Mouse (Mus musculus) urinary bladder, postnatal 0 days (tissue): ENCODE results near the gene Prkaa2. TPM values are rescaled to one million over a fixed set of nuclear protein-coding genes. Genes with fewer than 3 reads are reported as not detected.

Experiments used
- polyA plus RNA-seq: library from polyadenylated mRNA; unstranded; fragments of >200 nt; fragmentation: Nextera tagmentation; extraction: Ambion mirVana; gene quantifications from 2 replicates; pipeline ENCODE4 v1.2.1, GENCODE M21; 2015

The Prkaa2 gene
- 20.0 and 33.0 TPM in 2 replicates for polyA plus RNA-seq

GRCm38 (mm10) chr4:105109199-105109989 is at the start of gene Prkaa2:
Gene Prkaa2, minus strand, starts transcription at chr4:105109890.

DNA sequence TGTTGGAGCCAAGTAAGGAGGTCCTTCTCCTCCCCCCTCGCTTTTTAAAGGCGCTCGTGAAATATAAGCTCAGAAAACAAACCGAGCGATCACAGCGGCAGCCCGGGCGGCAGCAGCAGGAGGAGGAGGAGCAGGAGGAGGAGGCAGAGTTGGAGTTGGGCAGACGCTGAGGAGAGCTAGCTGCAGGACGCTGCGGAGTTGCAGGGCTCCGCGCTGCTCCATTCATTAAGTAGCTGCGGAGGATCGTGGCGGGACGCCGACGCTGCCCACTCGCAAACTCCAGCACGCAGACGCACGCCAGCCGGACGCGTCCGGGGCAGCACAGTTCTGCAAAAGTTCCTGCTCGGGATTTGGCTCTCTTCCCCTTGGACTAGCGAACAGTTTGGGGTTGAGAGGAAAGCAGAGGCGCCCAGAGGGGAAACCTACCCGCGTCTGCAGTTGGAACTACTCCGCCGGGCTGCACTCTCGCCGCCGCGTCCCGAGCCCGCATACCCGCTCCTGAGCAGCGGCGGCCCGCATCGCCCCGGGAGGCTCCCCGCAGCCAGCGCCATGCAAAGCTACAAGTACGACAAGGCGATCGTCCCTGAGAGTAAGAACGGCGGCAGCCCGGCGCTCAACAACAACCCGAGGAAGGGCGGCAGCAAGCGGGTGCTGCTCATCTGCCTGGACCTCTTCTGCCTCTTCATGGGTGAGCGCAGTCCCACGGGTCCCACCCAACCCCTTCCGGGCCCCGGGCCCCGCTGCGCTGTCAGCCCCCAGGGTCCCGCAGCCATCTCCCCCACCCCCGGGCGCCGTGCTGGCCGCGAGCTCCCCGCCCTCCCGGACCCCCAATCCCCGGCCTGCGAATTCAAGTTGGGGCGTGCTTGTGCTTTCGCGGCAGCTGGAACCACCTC is 47.8 kb upstream of the Prkaa2 start, which contains the start of gene Plpp3:
Gene Plpp3, plus strand, starts transcription at position 72 of the 893 bp plus-strand sequence.

Other genes with a start within 250 kb of the Prkaa2 start
- gene C8a, start 233.5 kb downstream of the Prkaa2 start, polyA plus RNA-seq, result not detected in 2 replicates
- gene Fyb2, start 196.4 kb downstream of the Prkaa2 start, polyA plus RNA-seq, result 0.06 and 0.16 TPM in 2 replicates
- gene Plpp3, start 47.5 kb upstream of the Prkaa2 start, polyA plus RNA-seq, result 50.2 and 56.3 TPM in 2 replicates